Mouse (Mus musculus): ENCODE data around the gene Cep170b. TPM values are rescaled to one million over a fixed set of nuclear protein-coding genes. Genes with fewer than 3 reads are reported as not detected.

Gene Cep170b
- polyA plus RNA-seq, 1 experiment from 2014 or later, result 18.3 TPM

GRCm38 (mm10) chr12:112694127-112694475 is 26.2 kb upstream of the Cep170b start:
- Histone ChIP-seq H3K4me1 (replicated peaks; ENCODE audit: control insufficient read depth, insufficient read depth, low read length) (peaks cover 14% of the 10 kb centered on the region; the same call in 1 of the 2 replicates), H3K4me2 (ENCODE audit: low read length) (peak overlapping the region; percentile 88), H3K36me3 (ENCODE audit: control insufficient read depth, insufficient read depth, low read length) (no peaks in the 10 kb centered on the region), H3K9me3 (ENCODE audit: control insufficient read depth, low read length) (no peaks in the 10 kb centered on the region), H3K27ac (ENCODE audit: low read depth) (peak overlapping the region; percentile 73; the same call in 1 of the 2 replicates), H3K4me3 (ENCODE audit: low read depth, low read length) (peak overlapping the region; percentile 67), H3K9ac (ENCODE audit: low read length) (peak overlapping the region; percentile 89), H3K27me3 (replicated peaks; ENCODE audit: control insufficient read depth, insufficient read depth, low read length) (no peaks in the 10 kb centered on the region)
- 79% methylated on average over 10 of the region's 10 CpGs for WGBS
- DNase-seq (ENCODE audit: low spot score), result no peak
- ATAC-seq (replicated peaks; ENCODE audit: low FRiP score, low TSS enrichment, low read depth), result no peak

- Histone ChIP-seq H3K9ac (ENCODE audit: low read length) (no peak overlapping the region), H3K36me3 (ENCODE audit: control insufficient read depth, insufficient read depth, low read length) (no peaks in the 10 kb centered on the region), H3K4me1 (replicated peaks; ENCODE audit: control insufficient read depth, insufficient read depth, low read length) (peaks cover 20% of the 10 kb centered on the region; the same call in 1 of the 2 replicates), H3K27me3 (replicated peaks; ENCODE audit: control insufficient read depth, insufficient read depth, low read length) (peaks cover 9% of the 10 kb centered on the region; the same call in 1 of the 2 replicates), H3K4me3 (ENCODE audit: low read depth, low read length) (no peak overlapping the region), H3K27ac (ENCODE audit: low read depth) (no peak overlapping the region), H3K9me3 (ENCODE audit: control insufficient read depth, low read length) (no peaks in the 10 kb centered on the region), H3K4me2 (ENCODE audit: low read length) (no peak overlapping the region)
- DNase-seq (ENCODE audit: low spot score), result no peak
- WGBS, result 77% methylated on average over 3 of the region's 3 CpGs
- ATAC-seq (replicated peaks; ENCODE audit: low FRiP score, low TSS enrichment, low read depth), result no peak
Measured at GRCm38 (mm10) chr12:112696806-112697425, 23.3 kb upstream of the Cep170b start.

GRCm38 (mm10) chr12:112700522-112700921 is 19.7 kb upstream of the Cep170b start:
- Histone ChIP-seq H3K27me3 (replicated peaks; ENCODE audit: control insufficient read depth, insufficient read depth, low read length) (peaks cover 9% of the 10 kb centered on the region; the same call in 1 of the 2 replicates), H3K9me3 (ENCODE audit: control insufficient read depth, low read length) (no peaks in the 10 kb centered on the region), H3K36me3 (ENCODE audit: control insufficient read depth, insufficient read depth, low read length) (no peaks in the 10 kb centered on the region), H3K4me2 (ENCODE audit: low read length) (peak overlapping the region; percentile 28), H3K9ac (ENCODE audit: low read length) (0 out of 2 replicates have a peak overlapping the region, but pooled peaks have one; percentile 17), H3K4me3 (ENCODE audit: low read depth, low read length) (no peak overlapping the region), H3K4me1 (replicated peaks; ENCODE audit: control insufficient read depth, insufficient read depth, low read length) (peaks cover 6% of the 10 kb centered on the region; the same call in 1 of the 2 replicates), H3K27ac (ENCODE audit: low read depth) (no peak overlapping the region)
- no peak for ATAC-seq (replicated peaks; ENCODE audit: low FRiP score, low TSS enrichment, low read depth)
- DNase-seq (ENCODE audit: low spot score), result no peak
- 9% methylated on average over 15 of the region's 15 CpGs for WGBS

GRCm38 (mm10) chr12:112702374-112703320 is 17.6 kb upstream of the Cep170b start:
- Histone ChIP-seq H3K4me3 (ENCODE audit: low read depth, low read length) (no peak overlapping the region), H3K27me3 (replicated peaks; ENCODE audit: control insufficient read depth, insufficient read depth, low read length) (peaks cover 12% of the 10 kb centered on the region; the same call in 1 of the 2 replicates), H3K36me3 (ENCODE audit: control insufficient read depth, insufficient read depth, low read length) (no peaks in the 10 kb centered on the region), H3K27ac (ENCODE audit: low read depth) (no peak overlapping the region), H3K9me3 (ENCODE audit: control insufficient read depth, low read length) (no peaks in the 10 kb centered on the region), H3K4me2 (ENCODE audit: low read length) (no peak overlapping the region), H3K9ac (ENCODE audit: low read length) (no peak overlapping the region), H3K4me1 (replicated peaks; ENCODE audit: control insufficient read depth, insufficient read depth, low read length) (peaks cover 8% of the 10 kb centered on the region; the same call in 1 of the 2 replicates)
- DNase-seq (ENCODE audit: low spot score) (no peak), ATAC-seq (replicated peaks; ENCODE audit: low FRiP score, low TSS enrichment, low read depth) (no peak)
- WGBS, result 65% methylated on average over 6 of the region's 6 CpGs

GRCm38 (mm10) chr12:112706704-112707572 is 13.3 kb upstream of the Cep170b start:
- no peak overlapping the region for H3K9ac ChIP-seq (ENCODE audit: low read length)
- H3K27me3 ChIP-seq (replicated peaks; ENCODE audit: control insufficient read depth, insufficient read depth, low read length), result 0 out of 2 replicates have a peak, but pooled peaks cover 3% of the 10 kb centered on the region
- peak; percentile 95 for DNase-seq (ENCODE audit: low spot score)
- H3K27ac ChIP-seq (ENCODE audit: low read depth), result no peak overlapping the region
- 11% methylated on average over 32 of the region's 32 CpGs for WGBS
- no peaks in the 10 kb centered on the region for H3K9me3 ChIP-seq (ENCODE audit: control insufficient read depth, low read length)
- peak overlapping the region; percentile 40 for H3K4me2 ChIP-seq (ENCODE audit: low read length)
- H3K4me3 ChIP-seq (ENCODE audit: low read depth, low read length), result peak overlapping the region; percentile 15; the same call in 1 of the 2 replicates
- H3K4me1 ChIP-seq (replicated peaks; ENCODE audit: control insufficient read depth, insufficient read depth, low read length), result 0 out of 2 replicates have a peak, but pooled peaks cover 2% of the 10 kb centered on the region
- no peaks in the 10 kb centered on the region for H3K36me3 ChIP-seq (ENCODE audit: control insufficient read depth, insufficient read depth, low read length)
- peak; percentile 68 for ATAC-seq (replicated peaks; ENCODE audit: low FRiP score, low TSS enrichment, low read depth)

GRCm38 (mm10) chr12:112707573-112707869 is 12.7 kb upstream of the Cep170b start:
- H3K27me3 ChIP-seq (replicated peaks; ENCODE audit: control insufficient read depth, insufficient read depth, low read length), result 0 out of 2 replicates have a peak, but pooled peaks cover 3% of the 10 kb centered on the region
- DNase-seq (ENCODE audit: low spot score) (no peak), ATAC-seq (replicated peaks; ENCODE audit: low FRiP score, low TSS enrichment, low read depth) (peak; percentile 42)
- no peak overlapping the region for H3K9ac ChIP-seq (ENCODE audit: low read length)
- no peaks in the 10 kb centered on the region for H3K9me3 ChIP-seq (ENCODE audit: control insufficient read depth, low read length)
- H3K4me3 ChIP-seq (ENCODE audit: low read depth, low read length), result no peak overlapping the region
- H3K36me3 ChIP-seq (ENCODE audit: control insufficient read depth, insufficient read depth, low read length), result no peaks in the 10 kb centered on the region
- no peak overlapping the region for H3K27ac ChIP-seq (ENCODE audit: low read depth)
- WGBS, result 26% methylated on average over 8 of the region's 8 CpGs
- H3K4me2 ChIP-seq (ENCODE audit: low read length), result no peak overlapping the region
- 0 out of 2 replicates have a peak, but pooled peaks cover 2% of the 10 kb centered on the region for H3K4me1 ChIP-seq (replicated peaks; ENCODE audit: control insufficient read depth, insufficient read depth, low read length)

GRCm38 (mm10) chr12:112713984-112714383 is 6.3 kb upstream of the Cep170b start:
- Histone ChIP-seq H3K36me3 (ENCODE audit: control insufficient read depth, insufficient read depth, low read length) (no peaks in the 10 kb centered on the region), H3K4me1 (replicated peaks; ENCODE audit: control insufficient read depth, insufficient read depth, low read length) (no peaks in the 10 kb centered on the region), H3K4me2 (ENCODE audit: low read length) (no peak overlapping the region), H3K27me3 (replicated peaks; ENCODE audit: control insufficient read depth, insufficient read depth, low read length) (no peaks in the 10 kb centered on the region), H3K4me3 (ENCODE audit: low read depth, low read length) (no peak overlapping the region), H3K9ac (ENCODE audit: low read length) (no peak overlapping the region), H3K9me3 (ENCODE audit: control insufficient read depth, low read length) (no peaks in the 10 kb centered on the region), H3K27ac (ENCODE audit: low read depth) (0 out of 2 replicates have a peak overlapping the region, but pooled peaks have one; percentile 13)
- ATAC-seq (replicated peaks; ENCODE audit: low FRiP score, low TSS enrichment, low read depth), result no peak
- WGBS, result 59% methylated on average over 3 of the region's 3 CpGs
- no peak for DNase-seq (ENCODE audit: low spot score)

- ATAC-seq (replicated peaks; ENCODE audit: low FRiP score, low TSS enrichment, low read depth) (no peak), DNase-seq (ENCODE audit: low spot score) (peak; percentile 79)
- Histone ChIP-seq H3K4me3 (ENCODE audit: low read depth, low read length) (no peak overlapping the region), H3K27ac (ENCODE audit: low read depth) (no peak overlapping the region), H3K9ac (ENCODE audit: low read length) (no peak overlapping the region), H3K9me3 (ENCODE audit: control insufficient read depth, low read length) (no peaks in the 10 kb centered on the region), H3K27me3 (replicated peaks; ENCODE audit: control insufficient read depth, insufficient read depth, low read length) (0 out of 2 replicates have a peak, but pooled peaks cover 6% of the 10 kb centered on the region), H3K36me3 (ENCODE audit: control insufficient read depth, insufficient read depth, low read length) (no peaks in the 10 kb centered on the region), H3K4me1 (replicated peaks; ENCODE audit: control insufficient read depth, insufficient read depth, low read length) (no peaks in the 10 kb centered on the region), H3K4me2 (ENCODE audit: low read length) (no peak overlapping the region)
- WGBS, result 38% methylated on average over 7 of the region's 7 CpGs
Measured at GRCm38 (mm10) chr12:112717140-112717539, 3.1 kb upstream of the Cep170b start.
